Mouse (Mus musculus) 3T3-L1 (cell line): ENCODE measurements around the gene Csrnp3.

Experiments used
- DNase-seq: peaks from one replicate; pipeline ENCODE4 v3.0.0-alpha.2; 2015; ENCODE audit warnings: low read depth, low spot score

The Csrnp3 gene

DNA sequence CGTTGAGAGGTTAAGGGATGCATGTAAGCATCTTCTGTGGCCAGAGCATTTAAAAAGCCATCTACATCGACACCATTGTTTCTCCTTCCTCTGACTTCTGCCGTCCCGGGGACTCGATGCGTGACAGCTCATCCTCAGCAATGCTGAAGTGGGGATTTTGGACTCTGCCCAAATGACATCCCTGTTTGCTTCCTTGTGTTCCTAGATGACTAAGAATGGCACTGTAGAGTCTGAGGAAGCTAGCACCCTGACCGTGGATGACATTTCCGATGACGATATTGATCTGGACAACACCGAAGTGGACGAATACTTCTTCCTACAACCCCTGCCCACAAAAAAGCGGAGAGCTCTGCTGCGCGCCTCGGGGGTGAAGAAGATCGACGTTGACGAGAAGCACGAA is 173.7 kb downstream of the Csrnp3 start:
- no peak for DNase-seq

DNA sequence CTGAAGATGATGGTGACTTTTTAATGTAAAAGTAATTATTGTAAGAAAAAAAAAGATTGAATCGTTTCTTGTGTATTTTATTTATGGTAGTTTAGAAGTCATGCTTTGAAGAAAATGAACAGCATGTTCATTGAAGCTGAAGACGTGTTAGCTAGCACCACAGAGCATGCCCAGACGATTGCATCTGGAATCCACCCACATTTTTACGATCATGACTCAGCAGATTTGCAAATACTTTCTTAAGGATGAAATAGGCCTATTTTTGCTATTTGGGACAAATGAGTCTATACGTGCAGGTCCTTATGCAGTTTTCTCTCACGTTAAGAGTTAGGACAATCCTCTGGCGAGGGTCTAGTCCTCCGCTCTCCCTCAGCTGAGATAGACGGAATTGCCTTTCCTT is 177.9 kb downstream of the Csrnp3 start:
- peak; percentile 40 for DNase-seq

GRCm38 (mm10) chr2:66024837-66025236 is 179.3 kb downstream of the Csrnp3 start:
- no peak for DNase-seq

GRCm38 (mm10) chr2:66028812-66029211 is 183.2 kb downstream of the Csrnp3 start:
- DNase-seq = no peak

DNA sequence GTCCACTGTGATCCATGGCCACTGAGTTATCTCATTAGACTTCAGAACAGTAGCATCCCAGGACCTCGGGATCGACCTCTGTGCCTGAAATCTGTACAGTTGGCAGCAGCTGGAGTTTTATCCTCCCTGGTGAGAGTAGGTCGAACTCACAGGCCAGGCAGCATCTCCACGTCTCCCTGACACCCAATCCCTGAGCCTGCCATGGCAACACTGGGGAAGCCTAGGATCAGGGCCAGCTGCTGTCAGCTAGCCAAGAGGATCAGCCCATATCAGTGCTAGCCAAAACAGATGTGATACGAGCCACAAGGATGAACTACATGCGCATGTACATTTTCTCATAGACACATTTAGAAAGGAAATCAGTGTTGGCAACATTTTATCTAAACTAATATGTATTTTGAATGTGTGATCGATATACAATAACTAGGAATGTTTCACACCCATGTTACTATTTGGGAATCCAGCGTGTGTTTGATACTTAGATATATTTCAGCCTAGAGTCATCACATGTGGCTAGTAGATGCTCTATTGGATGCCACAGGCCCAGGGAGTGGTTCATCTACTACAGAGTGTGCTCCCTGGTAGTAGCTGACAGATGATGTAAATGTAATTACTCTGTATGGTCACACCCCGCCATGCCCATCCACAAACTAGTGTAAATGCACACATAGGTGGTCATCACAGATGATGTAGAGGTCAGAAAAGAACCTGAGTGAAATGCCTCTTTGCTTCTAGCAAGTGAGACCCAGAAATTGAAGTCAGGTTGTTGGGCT is 189.5 kb downstream of the Csrnp3 start:
- DNase-seq = no peak

DNA sequence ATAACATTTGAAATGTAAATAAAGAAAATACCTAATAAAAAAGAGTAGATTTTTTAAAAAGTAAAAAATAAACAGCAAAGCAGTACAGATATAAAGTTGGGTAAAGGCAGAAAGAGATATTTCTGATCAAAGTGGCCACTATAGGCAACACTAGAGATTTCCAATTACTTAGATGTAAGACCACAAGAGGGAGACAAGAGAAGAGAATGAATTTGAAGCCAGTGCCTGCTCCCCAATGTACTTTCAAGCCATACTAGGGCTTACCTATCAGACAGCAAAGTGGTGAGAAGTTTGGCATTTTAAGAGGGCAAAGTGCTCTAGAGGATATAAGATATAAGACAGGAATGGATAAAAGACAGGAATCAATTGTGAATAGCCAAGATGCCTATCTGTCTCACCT is 195.0 kb downstream of the Csrnp3 start:
- DNase-seq = no peak

- DNase-seq = no peak
Observed at GRCm38 (mm10) chr2:66041203-66041916, 195.8 kb downstream of the Csrnp3 start.

GRCm38 (mm10) chr2:66041917-66042419 is 196.4 kb downstream of the Csrnp3 start:
- peak; percentile 25 for DNase-seq

- no peak for DNase-seq
Observed at GRCm38 (mm10) chr2:66043441-66044404, 198.2 kb downstream of the Csrnp3 start.

DNA sequence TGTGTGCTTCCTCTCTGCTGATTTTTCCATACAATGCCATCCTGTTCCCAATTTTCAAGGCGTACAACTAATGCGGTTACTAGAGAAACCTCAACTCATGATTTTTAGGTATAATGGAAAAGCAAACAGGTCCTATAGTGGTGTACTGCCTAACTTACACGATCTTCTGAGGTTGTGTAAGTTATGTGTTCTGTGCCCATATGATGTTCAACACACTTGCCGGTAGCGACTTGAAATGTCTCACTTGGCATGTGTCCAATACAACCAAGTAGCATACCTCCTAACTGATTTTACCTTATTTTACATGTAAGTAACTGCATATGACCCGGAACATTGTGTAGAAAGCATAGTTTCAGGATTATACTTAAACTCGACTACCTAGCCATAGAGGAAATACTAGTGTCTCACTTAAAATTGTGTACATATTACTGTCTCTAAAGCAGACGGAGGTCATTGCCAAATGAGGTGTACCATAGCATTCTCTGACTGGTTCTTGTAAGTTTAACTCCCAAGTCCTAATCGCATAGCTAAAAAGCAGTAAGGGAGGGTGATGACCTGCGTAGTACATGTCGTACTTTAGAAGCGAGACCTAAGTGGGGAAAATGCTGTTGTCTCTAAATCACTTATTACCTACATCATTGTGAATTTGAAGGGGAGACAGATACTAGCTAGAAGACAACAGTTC is 199.0 kb downstream of the Csrnp3 start:
- no peak for DNase-seq

- DNase-seq = peak; percentile 46
Observed at GRCm38 (mm10) chr2:66063291-66063690, 217.7 kb downstream of the Csrnp3 start.

- DNase-seq = no peak
Observed at GRCm38 (mm10) chr2:66069454-66069853, 223.9 kb downstream of the Csrnp3 start.

DNA sequence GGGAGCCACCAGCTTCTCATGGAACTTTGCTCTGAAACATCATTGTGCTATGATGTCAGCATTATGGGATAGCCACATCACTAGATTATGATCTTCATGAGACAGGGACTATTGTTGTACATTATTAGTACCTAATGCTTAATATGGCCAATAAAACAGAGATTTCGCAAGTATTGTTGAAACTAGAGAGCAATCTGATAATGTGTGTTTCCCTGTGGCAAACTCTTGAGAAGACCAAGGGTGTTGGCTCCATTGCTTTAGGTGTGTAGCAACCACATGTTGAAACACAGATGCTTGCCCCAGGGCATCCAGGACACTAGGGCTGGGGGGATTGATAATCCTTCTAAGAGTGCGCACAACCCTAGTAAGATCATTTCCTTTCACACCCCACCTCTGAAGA is 235.2 kb downstream of the Csrnp3 start:
- no peak for DNase-seq
